Mouse (Mus musculus): ENCODE data around the gene Kansl2. TPM values are rescaled to one million over a fixed set of nuclear protein-coding genes. Genes with fewer than 3 reads are reported as not detected.
A peak's percentile ranks its signal among the peaks of the same experiment; 100 is the strongest.

The Kansl2 gene
- polyA plus RNA-seq, 1 experiment from 2014 or later: 130 TPM

GRCm38 (mm10) chr15:98568256-98569033 lies 34.4 kb upstream of the Kansl2 start:
- ATAC-seq: 0 out of 2 replicates have a peak, but pooled peaks have one; percentile 6
- Histone ChIP-seq H3K4me1 (replicated peaks; ENCODE audit: control insufficient read depth, insufficient read depth, low read length) (peaks cover 27% of the 10 kb centered on the region), H3K27ac (ENCODE audit: low read length) (peak overlapping the region; percentile 93), H3K4me3 (replicated peaks; ENCODE audit: low read length) (peak overlapping the region; percentile 86), H3K9me3 (ENCODE audit: control insufficient read depth, low read length) (no peaks in the 10 kb centered on the region), H3K36me3 (ENCODE audit: control insufficient read depth, insufficient read depth) (no peaks in the 10 kb centered on the region; the same call in 1 of the 2 replicates), H3K27me3 (replicated peaks; ENCODE audit: control insufficient read depth, insufficient read depth, low read length) (no peaks in the 10 kb centered on the region), H3K4me2 (ENCODE audit: low read length) (peak overlapping the region; percentile 86), H3K9ac (replicated peaks; ENCODE audit: low read depth, low read length) (peak overlapping the region; percentile 85)
- WGBS: 10% methylated on average over 22 of the region's 22 CpGs

- under 1% methylated on average over 88 of the region's 88 CpGs for WGBS
Observed at GRCm38 (mm10) chr15:98567278-98568134, 33.4 kb upstream of the Kansl2 start.

GRCm38 (mm10) chr15:98566973-98567277 lies 32.9 kb upstream of the Kansl2 start:
- H3K9me3 ChIP-seq (ENCODE audit: control insufficient read depth, low read length): no peaks in the 10 kb centered on the region
- H3K4me3 ChIP-seq (replicated peaks; ENCODE audit: low read length): peak overlapping the region; percentile 86
- H3K27ac ChIP-seq (ENCODE audit: low read length): peak overlapping the region; percentile 87
- ATAC-seq: no peak
- H3K4me1 ChIP-seq (replicated peaks; ENCODE audit: control insufficient read depth, insufficient read depth, low read length): peaks cover 27% of the 10 kb centered on the region
- H3K27me3 ChIP-seq (replicated peaks; ENCODE audit: control insufficient read depth, insufficient read depth, low read length): no peaks in the 10 kb centered on the region
- WGBS: under 1% methylated on average over 15 of the region's 15 CpGs
- H3K9ac ChIP-seq (replicated peaks; ENCODE audit: low read depth, low read length): peak overlapping the region; percentile 80
- peak overlapping the region; percentile 79 for H3K4me2 ChIP-seq (ENCODE audit: low read length)
- peaks cover 4% of the 10 kb centered on the region for H3K36me3 ChIP-seq (ENCODE audit: control insufficient read depth, insufficient read depth)

More at GRCm38 (mm10) chr15:98567278-98568134, 33.4 kb upstream of the Kansl2 start:
- Histone ChIP-seq H3K4me2 (ENCODE audit: low read length) (peak overlapping the region; percentile 86), H3K9me3 (ENCODE audit: control insufficient read depth, low read length) (no peaks in the 10 kb centered on the region), H3K27ac (ENCODE audit: low read length) (peak overlapping the region; percentile 93), H3K9ac (replicated peaks; ENCODE audit: low read depth, low read length) (peak overlapping the region; percentile 85), H3K36me3 (ENCODE audit: control insufficient read depth, insufficient read depth) (peaks cover 4% of the 10 kb centered on the region), H3K4me3 (replicated peaks; ENCODE audit: low read length) (peak overlapping the region; percentile 86), H3K27me3 (replicated peaks; ENCODE audit: control insufficient read depth, insufficient read depth, low read length) (no peaks in the 10 kb centered on the region), H3K4me1 (replicated peaks; ENCODE audit: control insufficient read depth, insufficient read depth, low read length) (peaks cover 27% of the 10 kb centered on the region)
- peak; percentile 98 for ATAC-seq

GRCm38 (mm10) chr15:98557186-98557585 lies 23.1 kb upstream of the Kansl2 start:
- no peak for ATAC-seq
- Histone ChIP-seq H3K4me1 (replicated peaks; ENCODE audit: control insufficient read depth, insufficient read depth, low read length) (no peaks in the 10 kb centered on the region), H3K36me3 (ENCODE audit: control insufficient read depth, insufficient read depth) (peaks cover 6% of the 10 kb centered on the region; the same call in 1 of the 2 replicates), H3K27ac (ENCODE audit: low read length) (no peak overlapping the region), H3K27me3 (replicated peaks; ENCODE audit: control insufficient read depth, insufficient read depth, low read length) (no peaks in the 10 kb centered on the region), H3K4me2 (ENCODE audit: low read length) (no peak overlapping the region), H3K9ac (replicated peaks; ENCODE audit: low read depth, low read length) (no peak overlapping the region), H3K9me3 (ENCODE audit: control insufficient read depth, low read length) (no peaks in the 10 kb centered on the region), H3K4me3 (replicated peaks; ENCODE audit: low read length) (no peak overlapping the region)
- 95% methylated on average over 5 of the region's 5 CpGs for WGBS

- 92% methylated on average over 4 of the region's 4 CpGs for WGBS
- H3K4me3 ChIP-seq (replicated peaks; ENCODE audit: low read length): no peak overlapping the region
- no peak for ATAC-seq
- H3K9ac ChIP-seq (replicated peaks; ENCODE audit: low read depth, low read length): no peak overlapping the region
- no peaks in the 10 kb centered on the region for H3K27me3 ChIP-seq (replicated peaks; ENCODE audit: control insufficient read depth, insufficient read depth, low read length)
- H3K4me1 ChIP-seq (replicated peaks; ENCODE audit: control insufficient read depth, insufficient read depth, low read length): no peaks in the 10 kb centered on the region
- H3K27ac ChIP-seq (ENCODE audit: low read length): no peak overlapping the region
- no peak overlapping the region for H3K4me2 ChIP-seq (ENCODE audit: low read length)
- H3K36me3 ChIP-seq (ENCODE audit: control insufficient read depth, insufficient read depth): peaks cover 13% of the 10 kb centered on the region
- H3K9me3 ChIP-seq (ENCODE audit: control insufficient read depth, low read length): no peaks in the 10 kb centered on the region
Observed at GRCm38 (mm10) chr15:98555881-98556280, 21.8 kb upstream of the Kansl2 start.

GRCm38 (mm10) chr15:98552758-98553157 lies 18.7 kb upstream of the Kansl2 start:
- Histone ChIP-seq H3K36me3 (ENCODE audit: control insufficient read depth, insufficient read depth) (peaks cover 18% of the 10 kb centered on the region), H3K9me3 (ENCODE audit: control insufficient read depth, low read length) (no peaks in the 10 kb centered on the region), H3K4me3 (replicated peaks; ENCODE audit: low read length) (no peak overlapping the region), H3K27me3 (replicated peaks; ENCODE audit: control insufficient read depth, insufficient read depth, low read length) (no peaks in the 10 kb centered on the region), H3K4me2 (ENCODE audit: low read length) (no peak overlapping the region), H3K9ac (replicated peaks; ENCODE audit: low read depth, low read length) (no peak overlapping the region), H3K4me1 (replicated peaks; ENCODE audit: control insufficient read depth, insufficient read depth, low read length) (no peaks in the 10 kb centered on the region), H3K27ac (ENCODE audit: low read length) (no peak overlapping the region)
- WGBS: 98% methylated on average over 2 of the region's 2 CpGs
- no peak for ATAC-seq

- no peak overlapping the region for H3K4me2 ChIP-seq (ENCODE audit: low read length)
- no peak overlapping the region for H3K4me3 ChIP-seq (replicated peaks; ENCODE audit: low read length)
- peaks cover 30% of the 10 kb centered on the region for H3K36me3 ChIP-seq (ENCODE audit: control insufficient read depth, insufficient read depth)
- no peaks in the 10 kb centered on the region for H3K27me3 ChIP-seq (replicated peaks; ENCODE audit: control insufficient read depth, insufficient read depth, low read length)
- no peaks in the 10 kb centered on the region for H3K4me1 ChIP-seq (replicated peaks; ENCODE audit: control insufficient read depth, insufficient read depth, low read length)
- H3K9me3 ChIP-seq (ENCODE audit: control insufficient read depth, low read length): no peaks in the 10 kb centered on the region
- 94% methylated on average over 5 of the region's 5 CpGs for WGBS
- no peak overlapping the region for H3K9ac ChIP-seq (replicated peaks; ENCODE audit: low read depth, low read length)
- H3K27ac ChIP-seq (ENCODE audit: low read length): no peak overlapping the region
- ATAC-seq: no peak
Observed at GRCm38 (mm10) chr15:98546843-98547242, 12.8 kb upstream of the Kansl2 start.

- WGBS: 91% methylated on average over 3 of the region's 3 CpGs
- H3K36me3 ChIP-seq (ENCODE audit: control insufficient read depth, insufficient read depth): peaks cover 29% of the 10 kb centered on the region
Observed at GRCm38 (mm10) chr15:98545151-98545550, 11.1 kb upstream of the Kansl2 start.

GRCm38 (mm10) chr15:98543341-98543740 lies 9.3 kb upstream of the Kansl2 start:
- Histone ChIP-seq H3K4me1 (replicated peaks; ENCODE audit: control insufficient read depth, insufficient read depth, low read length) (no peaks in the 10 kb centered on the region), H3K27ac (ENCODE audit: low read length) (no peak overlapping the region), H3K9ac (replicated peaks; ENCODE audit: low read depth, low read length) (no peak overlapping the region), H3K27me3 (replicated peaks; ENCODE audit: control insufficient read depth, insufficient read depth, low read length) (no peaks in the 10 kb centered on the region), H3K4me3 (replicated peaks; ENCODE audit: low read length) (no peak overlapping the region), H3K36me3 (ENCODE audit: control insufficient read depth, insufficient read depth) (peaks cover 24% of the 10 kb centered on the region), H3K4me2 (ENCODE audit: low read length) (no peak overlapping the region), H3K9me3 (ENCODE audit: control insufficient read depth, low read length) (no peaks in the 10 kb centered on the region)
- 80% methylated on average over 4 of the region's 4 CpGs for WGBS
- ATAC-seq: no peak

More at GRCm38 (mm10) chr15:98545151-98545550, 11.1 kb upstream of the Kansl2 start:
- Histone ChIP-seq H3K9me3 (ENCODE audit: control insufficient read depth, low read length) (no peaks in the 10 kb centered on the region), H3K4me2 (ENCODE audit: low read length) (no peak overlapping the region), H3K4me3 (replicated peaks; ENCODE audit: low read length) (no peak overlapping the region), H3K4me1 (replicated peaks; ENCODE audit: control insufficient read depth, insufficient read depth, low read length) (no peaks in the 10 kb centered on the region), H3K27ac (ENCODE audit: low read length) (no peak overlapping the region), H3K27me3 (replicated peaks; ENCODE audit: control insufficient read depth, insufficient read depth, low read length) (no peaks in the 10 kb centered on the region), H3K9ac (replicated peaks; ENCODE audit: low read depth, low read length) (no peak overlapping the region)
- ATAC-seq: no peak

Measured in forebrain, embryonic 16.5 days (tissue).